Mouse (Mus musculus) limb, embryonic 14.5 days (tissue): ENCODE results near the gene Mylk4. TPM values are rescaled to one million over a fixed set of nuclear protein-coding genes. Genes with fewer than 3 reads are reported as not detected.

Source experiments
- ATAC-seq: fragments of 200-750 bp; cut with Nextera tagmentation; 2 replicates; pipeline ENCODE4 v1.8.0; 2017; ENCODE audit warnings: low read depth, moderate number of reproducible peaks, moderate TSS enrichment; ENCODE audit not compliant: low FRiP score
- DNase-seq: peaks from one replicate; pipeline ENCODE4 v3.0.0-alpha.2; 2015; ENCODE audit warnings: low spot score
- H3K27ac ChIP-seq: fragments of 300-500 bp; sonication (generic); replicated peaks from 2 replicates; pipeline ENCODE4 v1.5.1; 2014; ENCODE audit warnings: low read depth, mild to moderate bottlenecking, low read length, moderate library complexity, mixed read lengths
- H3K27me3 ChIP-seq: fragments of 300-500 bp; sonication (generic); 2 replicates; pipeline ENCODE4 v1.6.1; 2014; ENCODE audit warnings: low read length, mixed read lengths; ENCODE audit not compliant: control insufficient read depth, insufficient read depth
- H3K36me3 ChIP-seq: fragments of 300-500 bp; sonication (generic); 2 replicates; pipeline ENCODE4 v1.6.1; 2014; ENCODE audit warnings: mild to moderate bottlenecking, low read length, moderate library complexity, mixed read lengths; ENCODE audit not compliant: control insufficient read depth, insufficient read depth
- H3K4me1 ChIP-seq: fragments of 300-500 bp; sonication (generic); 2 replicates; pipeline ENCODE4 v1.6.1; 2014; ENCODE audit warnings: antibody characterized with exemption, low read length, mixed read lengths; ENCODE audit not compliant: control insufficient read depth, insufficient read depth
- H3K4me2 ChIP-seq: fragments of 300-500 bp; sonication (generic); replicated peaks from 2 replicates; pipeline ENCODE4 v1.6.1; 2014; ENCODE audit warnings: low read depth, mild to moderate bottlenecking, low read length, moderate library complexity; ENCODE audit not compliant: severe bottlenecking
- H3K4me3 ChIP-seq: fragments of 300-500 bp; sonication (generic); replicated peaks from 2 replicates; pipeline ENCODE4 v1.5.1; 2014; ENCODE audit warnings: low read length
- H3K9ac ChIP-seq: fragments of 300-500 bp; sonication (generic); 2 replicates; pipeline ENCODE4 v1.6.1; 2014; ENCODE audit warnings: mild to moderate bottlenecking, low read depth, low read length, moderate library complexity; ENCODE audit not compliant: severe bottlenecking
- H3K9me3 ChIP-seq: fragments of 300-500 bp; sonication (generic); 2 replicates; pipeline ENCODE4 v1.6.1; 2016; ENCODE audit warnings: low read length; ENCODE audit not compliant: control insufficient read depth
- POLR2A ChIP-seq: fragments of 200-500 bp; IDR thresholded peaks from 2 replicates; pipeline ENCODE4 v1.8.0; 2012; ENCODE audit warnings: inconsistent platforms, mild to moderate bottlenecking, moderate library complexity, borderline replicate concordance; ENCODE audit not compliant: insufficient read depth, insufficient read length; ENCODE audit errors: extremely low read depth
- WGBS: fragments of 180-500 bp; shearing (Covaris S2); extraction: QIAGEN DNeasy Blood & Tissue Kit; methylation state at CpG from one replicate; pipeline ENCODE4 v1.1.7; 2014; 5-methylcytosine and 5-hydroxymethylcytosine counted together
- polyA plus RNA-seq, 2 experiments: library from polyadenylated mRNA; depleted of rRNA in 1 of 2; stranded (reverse) in 1 of 2; unstranded in 1 of 2; fragments of >200 nt; fragmentation: Nextera tagmentation in 1 of 2; extraction: Ambion mirVana in 1 of 2; gene quantifications; 2 replicates each; pipeline versions ENCODE4 v1.2.1 to v1.2.3; 2012 to 2014

The Mylk4 gene
- polyA plus RNA-seq, 2 experiments = 11.2 to 18.6 TPM

- Histone ChIP-seq H3K4me3 (no peak overlapping the region), H3K27me3 (no peaks in the 10 kb centered on the region), H3K4me1 (peaks cover 10% of the 10 kb centered on the region), H3K27ac (no peak overlapping the region), H3K36me3 (no peaks in the 10 kb centered on the region), H3K9me3 (no peaks in the 10 kb centered on the region), H3K4me2 (no peak overlapping the region), H3K9ac (0 out of 2 replicates have a peak overlapping the region, but pooled peaks have one; percentile 7)
- no peak for TF ChIP-seq POLR2A
- no peak for DNase-seq
- peak; percentile 19; the same call in 1 of the 2 replicates for ATAC-seq
- 58% methylated on average over 3 of the region's 3 CpGs for WGBS
Observed at GRCm38 (mm10) chr13:32778861-32779260, 4.9 kb downstream of the Mylk4 start.

- Histone ChIP-seq H3K27me3 (no peaks in the 10 kb centered on the region), H3K4me1 (peaks cover 10% of the 10 kb centered on the region), H3K4me2 (no peak overlapping the region), H3K4me3 (no peak overlapping the region), H3K9ac (no peak overlapping the region), H3K9me3 (no peaks in the 10 kb centered on the region), H3K36me3 (no peaks in the 10 kb centered on the region), H3K27ac (no peak overlapping the region)
- 50% methylated on average over 10 of the region's 10 CpGs for WGBS
- ATAC-seq = peak; percentile 74
- DNase-seq = no peak
- TF ChIP-seq POLR2A = no peak
Observed at GRCm38 (mm10) chr13:32776350-32776749, 7.4 kb downstream of the Mylk4 start.

- WGBS = 78% methylated on average over 9 of the region's 9 CpGs
- H3K9me3 ChIP-seq = no peaks in the 10 kb centered on the region
- no peak overlapping the region for H3K27ac ChIP-seq
- H3K27me3 ChIP-seq = no peaks in the 10 kb centered on the region
- no peak for TF ChIP-seq POLR2A
- H3K9ac ChIP-seq = no peak overlapping the region
- no peak overlapping the region for H3K4me3 ChIP-seq
- DNase-seq (no peak), ATAC-seq (0 out of 2 replicates have a peak, but pooled peaks have one; percentile 2)
- peaks cover 13% of the 10 kb centered on the region for H3K4me1 ChIP-seq
- 0 out of 2 replicates have a peak overlapping the region, but pooled peaks have one; percentile 1 for H3K4me2 ChIP-seq
- H3K36me3 ChIP-seq = no peaks in the 10 kb centered on the region
Observed at GRCm38 (mm10) chr13:32775889-32776288, 7.9 kb downstream of the Mylk4 start.

DNA sequence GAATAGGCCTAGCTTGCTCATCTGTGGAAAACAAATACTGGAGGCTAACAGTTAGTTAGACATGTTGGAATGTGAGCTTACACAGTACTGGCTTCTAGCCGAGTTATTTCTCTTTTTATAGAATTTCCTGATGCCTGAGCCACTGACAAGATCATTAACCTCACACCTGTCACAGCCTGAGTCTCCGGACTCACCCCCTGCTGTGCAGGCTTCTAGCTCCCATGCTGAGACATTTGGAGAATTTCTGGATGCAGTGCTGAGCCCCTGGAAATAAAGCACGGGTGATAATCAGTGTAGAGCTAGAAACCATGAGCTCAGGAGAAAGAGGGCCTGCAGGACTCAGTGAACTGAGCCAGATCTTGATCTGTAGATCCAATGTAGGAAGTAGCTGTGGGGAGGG lies 13.8 kb downstream of the Mylk4 start:
- H3K4me2 ChIP-seq = no peak overlapping the region
- no peak overlapping the region for H3K4me3 ChIP-seq
- 11% methylated on average over 3 of the region's 3 CpGs for WGBS
- H3K9ac ChIP-seq = no peak overlapping the region
- DNase-seq = peak; percentile 67
- H3K4me1 ChIP-seq = peaks cover 13% of the 10 kb centered on the region; the same call in 1 of the 2 replicates
- no peaks in the 10 kb centered on the region for H3K9me3 ChIP-seq
- no peak overlapping the region for H3K27ac ChIP-seq
- no peaks in the 10 kb centered on the region for H3K27me3 ChIP-seq
- no peak for TF ChIP-seq POLR2A
- H3K36me3 ChIP-seq = no peaks in the 10 kb centered on the region
- ATAC-seq = peak; percentile 80

- H3K27ac ChIP-seq = no peak overlapping the region
- 8% methylated on average over 4 of the region's 4 CpGs for WGBS
- peak; percentile 50 for DNase-seq
- no peak for TF ChIP-seq POLR2A
- H3K9ac ChIP-seq = no peak overlapping the region
- H3K4me2 ChIP-seq = no peak overlapping the region
- H3K4me3 ChIP-seq = no peak overlapping the region
- H3K9me3 ChIP-seq = no peaks in the 10 kb centered on the region
- H3K27me3 ChIP-seq = no peaks in the 10 kb centered on the region
- H3K4me1 ChIP-seq = peaks cover 13% of the 10 kb centered on the region; the same call in 1 of the 2 replicates
- no peak for ATAC-seq
- H3K36me3 ChIP-seq = no peaks in the 10 kb centered on the region
Observed at GRCm38 (mm10) chr13:32768104-32768503, 15.7 kb downstream of the Mylk4 start.

DNA sequence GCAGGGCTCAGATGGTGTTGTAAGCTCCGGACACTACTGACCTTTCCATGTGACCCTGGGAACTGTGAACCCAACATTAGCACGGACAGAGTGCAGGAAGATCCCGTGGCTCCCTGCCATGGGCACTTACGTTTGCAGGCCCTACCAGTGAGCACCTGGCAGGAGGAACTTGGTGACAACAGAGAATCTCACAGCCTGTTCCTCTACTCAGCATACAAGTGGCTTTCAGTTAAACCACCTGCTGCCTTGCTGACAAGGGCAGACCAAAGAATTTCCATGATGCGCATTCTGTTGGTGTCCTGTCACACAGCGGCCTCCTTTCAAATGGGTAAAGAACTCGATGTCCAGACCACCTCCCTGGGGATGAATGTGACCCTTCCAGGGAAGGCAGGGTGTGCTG lies 19.3 kb downstream of the Mylk4 start:
- no peak for TF ChIP-seq POLR2A
- H3K9ac ChIP-seq = no peak overlapping the region
- no peak overlapping the region for H3K4me3 ChIP-seq
- no peak for DNase-seq
- no peaks in the 10 kb centered on the region for H3K9me3 ChIP-seq
- WGBS = 40% methylated on average over 7 of the region's 7 CpGs
- H3K27ac ChIP-seq = no peak overlapping the region
- no peaks in the 10 kb centered on the region for H3K36me3 ChIP-seq
- peaks cover 13% of the 10 kb centered on the region for H3K4me1 ChIP-seq
- no peak overlapping the region for H3K4me2 ChIP-seq
- H3K27me3 ChIP-seq = no peaks in the 10 kb centered on the region
- no peak for ATAC-seq
